Mouse (Mus musculus) mature B cell (primary cell): ENCODE measurements around the gene Kcna1.

Source experiments
- in situ Hi-C: fragments of 300-500 bp; cut with MboI; formaldehyde crosslinking; loops from 2 replicates; pipeline ENCODE4 v1.14.3; 2019

Kcna1 gene

DNA sequence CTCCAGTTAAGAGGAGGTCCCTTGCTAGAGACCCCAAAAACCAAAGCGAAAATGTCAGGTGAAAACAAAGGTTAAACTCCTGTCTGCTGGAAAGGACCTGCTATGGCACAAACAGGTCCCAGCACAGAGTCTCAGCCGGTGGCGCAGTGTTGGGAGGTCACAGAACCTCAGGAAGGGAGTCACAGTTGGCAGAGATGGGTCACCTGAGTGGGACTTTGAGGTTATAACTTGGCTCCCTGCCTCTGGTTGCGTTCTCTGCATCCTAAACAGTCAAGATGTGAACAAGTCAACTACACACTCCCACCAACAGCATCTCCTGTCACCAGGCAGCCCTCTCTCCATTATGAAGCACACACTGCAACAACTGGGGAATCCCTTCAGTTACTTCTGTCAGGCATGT is 48.4 kb downstream of the Kcna1 start:
- in situ Hi-C loops = no loop called here

DNA sequence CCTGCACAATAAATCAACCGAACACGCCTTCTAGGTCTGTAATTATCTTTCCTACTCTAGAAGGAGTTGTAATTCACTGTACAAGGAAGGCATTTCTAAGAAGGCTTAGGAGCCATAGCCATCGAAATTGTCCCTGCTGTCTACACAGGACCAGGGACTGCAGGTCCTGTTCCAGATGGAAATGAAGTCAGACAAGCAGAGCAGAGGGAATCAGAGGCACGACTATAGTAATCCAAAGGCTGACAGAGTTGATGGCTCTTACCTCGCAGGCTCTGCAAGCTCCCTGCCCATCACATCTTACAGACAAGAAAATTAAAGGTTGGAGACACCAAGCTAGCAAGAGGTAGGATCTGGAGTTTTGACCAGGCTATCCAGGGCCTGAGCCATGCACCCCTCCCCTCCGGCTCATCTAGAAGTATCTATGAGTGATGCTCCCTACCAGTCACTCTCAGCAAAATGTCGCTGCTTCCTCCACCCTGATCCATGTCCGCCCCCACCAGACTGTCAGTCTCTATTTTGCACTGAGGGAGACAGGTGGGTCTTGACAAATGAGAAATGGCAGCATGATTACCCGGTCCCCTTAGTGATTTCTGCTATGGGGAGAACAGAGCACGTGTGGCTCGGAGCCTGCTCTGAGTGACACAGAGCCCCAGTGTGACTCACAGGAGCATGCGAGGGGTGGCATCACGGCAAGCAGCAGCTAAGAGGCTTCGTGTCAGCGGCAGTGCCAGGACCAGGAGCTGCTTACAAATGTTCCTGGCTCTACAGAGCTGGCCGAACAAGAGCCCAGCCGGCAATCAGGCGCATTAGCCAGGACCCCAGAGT is 50.2 kb downstream of the Kcna1 start:
- in situ Hi-C loops = no loop called here

DNA sequence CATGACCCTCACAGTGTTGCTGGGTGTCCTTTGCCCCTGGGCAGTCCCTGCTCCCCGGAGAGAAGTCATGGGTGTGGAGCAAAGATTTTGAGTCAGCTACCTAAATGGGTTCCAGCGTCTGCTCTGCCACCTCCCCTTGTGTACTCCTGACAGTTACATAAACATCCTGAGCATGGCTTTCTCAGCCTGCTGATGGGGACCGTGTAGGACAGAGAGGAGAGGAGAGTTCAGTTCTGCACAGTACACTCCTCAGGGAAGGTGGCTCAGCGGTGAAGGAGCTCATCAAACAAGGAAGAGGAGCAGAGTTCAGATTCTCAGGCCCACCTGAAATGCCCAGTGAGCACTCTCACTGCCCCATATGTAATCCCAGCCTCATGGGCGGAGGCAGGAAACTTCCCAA is 51.1 kb downstream of the Kcna1 start:
- in situ Hi-C loops = no loop called here

DNA sequence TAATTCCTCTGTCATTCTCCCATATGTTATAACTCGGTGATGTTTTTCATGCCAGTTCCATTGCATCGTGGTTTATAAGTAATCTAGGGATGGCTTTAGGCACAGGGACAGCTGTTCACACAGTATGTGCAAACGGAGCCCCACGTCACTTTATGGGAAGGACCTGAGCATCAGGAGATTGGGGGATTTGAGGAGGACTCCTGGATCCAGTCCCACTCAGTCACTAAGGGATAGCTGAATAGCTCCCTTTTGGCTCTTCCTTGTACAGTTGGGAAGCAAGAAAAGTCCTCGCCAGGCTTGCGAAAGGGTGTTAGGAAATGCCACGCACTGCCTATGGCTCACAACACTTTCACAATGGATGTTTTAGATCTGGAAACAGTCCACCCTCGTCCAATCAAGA is 51.8 kb downstream of the Kcna1 start:
- in situ Hi-C loops = no loop called here

DNA sequence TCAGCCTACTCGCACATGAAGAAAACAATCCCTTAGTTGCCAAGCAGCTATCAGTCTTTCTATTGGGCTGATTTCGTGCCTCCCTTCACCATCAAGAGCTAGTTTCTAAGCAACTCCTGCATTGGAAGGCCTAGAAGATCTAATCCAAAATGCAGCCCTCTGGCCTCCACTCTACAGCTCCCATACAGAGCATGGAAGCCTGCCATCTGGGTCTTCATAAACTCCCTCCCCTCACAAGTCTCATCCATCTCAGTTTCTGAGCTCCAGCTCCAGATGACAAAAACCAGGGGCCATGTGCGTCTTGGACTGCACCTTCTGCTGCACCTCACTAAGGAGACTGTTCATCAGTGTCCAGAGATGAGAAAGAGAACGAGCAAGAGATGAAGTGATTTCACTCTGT is 52.8 kb downstream of the Kcna1 start:
- in situ Hi-C loops = no loop called here
